29 mouse cellular contexts compared by ENCODE assay signal in the genomic region with DNA sequence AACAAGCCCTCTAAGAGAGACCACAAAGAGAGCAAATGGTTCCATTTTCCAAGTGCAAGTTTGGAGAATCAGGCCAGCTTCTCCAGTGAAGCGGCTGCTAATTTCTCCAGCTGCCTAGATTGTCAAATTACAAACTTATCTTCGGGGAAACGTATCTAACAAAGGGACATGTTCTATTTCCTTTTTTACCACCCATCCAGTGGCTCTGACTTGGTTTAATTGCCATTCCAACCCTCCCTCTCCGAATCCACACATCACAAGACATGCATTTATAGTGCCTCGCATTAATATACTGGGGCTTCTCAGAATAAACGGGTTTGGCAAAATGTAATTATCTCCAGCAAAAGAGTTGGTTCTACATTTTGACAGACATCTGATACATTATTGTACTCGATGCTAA.
DNase-seq lines count a peak whose midpoint lies in the region; ATAC-seq lines count a peak whose summit lies in the region.
"Had no signal": no experiment of that assay in that cellular context is flagged by ENCODE, and none has a peak within 500 bp of the region (broad histone marks: within the 10 kb centered on the region; RNA-seq: fewer than 3 reads in every experiment).

No protein-coding gene starts in this region.

- H3K9ac ChIP-seq in hindbrain, embryonic 12.5 days: no peak overlapping the region
- no peak overlapping the region for H3K9ac ChIP-seq in neural tube, embryonic 13.5 days
- no peak overlapping the region for H3K9ac ChIP-seq in neural tube, embryonic 15.5 days (replicated peaks)
- H3K9ac ChIP-seq in hindbrain, embryonic 15.5 days: no peak overlapping the region
- no peak overlapping the region for H3K9ac ChIP-seq in midbrain, embryonic 15.5 days
- H3K9ac ChIP-seq: embryonic facial prominence, embryonic 15.5 days; limb, embryonic 15.5 days; liver, embryonic 13.5 days; neural tube, embryonic 12.5 days had no signal

- H3K36me3 ChIP-seq in hindbrain, embryonic 12.5 days: no peaks in the 10 kb centered on the region
- no peaks in the 10 kb centered on the region for H3K36me3 ChIP-seq in hindbrain, embryonic 10.5 days
- H3K36me3 ChIP-seq in neural tube, embryonic 13.5 days: no peaks in the 10 kb centered on the region
- no peaks in the 10 kb centered on the region for H3K36me3 ChIP-seq in neural tube, embryonic 15.5 days
- H3K36me3 ChIP-seq in hindbrain, embryonic 15.5 days: no peaks in the 10 kb centered on the region
- H3K36me3 ChIP-seq in midbrain, embryonic 15.5 days (replicated peaks): no peaks in the 10 kb centered on the region
- H3K36me3 ChIP-seq: embryonic facial prominence, embryonic 10.5 days; embryonic facial prominence, embryonic 15.5 days; limb, embryonic 10.5 days; limb, embryonic 15.5 days; liver, embryonic 13.5 days; neural tube, embryonic 12.5 days had no signal

- no peak for ATAC-seq in hindbrain, embryonic 12.5 days (ENCODE audit: low FRiP score)
- no peak for ATAC-seq in neural tube, embryonic 13.5 days (ENCODE audit: low read depth)
- no peak for ATAC-seq in neural tube, embryonic 15.5 days (ENCODE audit: low FRiP score)
- ATAC-seq in hindbrain, embryonic 15.5 days (ENCODE audit: low FRiP score, low read depth): no peak
- ATAC-seq in midbrain, embryonic 15.5 days (replicated peaks): no peak
- no peak for ATAC-seq in megakaryocyte progenitor cell, adult 5-6 weeks (replicated peaks; ENCODE audit: poor library complexity)
- ATAC-seq: inflammation-experienced regulatory T-cells, adult 6 months had no signal

- WGBS in hindbrain, embryonic 12.5 days: 87% methylated on average over 7 of the region's 7 CpGs
- 89% methylated on average over 7 of the region's 7 CpGs for WGBS in hindbrain, embryonic 10.5 days
- WGBS in neural tube, embryonic 13.5 days: 60% methylated on average over 7 of the region's 7 CpGs
- 49% methylated on average over 7 of the region's 7 CpGs for WGBS in neural tube, embryonic 15.5 days
- WGBS in hindbrain, embryonic 15.5 days: 60% methylated on average over 7 of the region's 7 CpGs
- 61% methylated on average over 7 of the region's 7 CpGs for WGBS in midbrain, embryonic 15.5 days

- no peak overlapping the region for H3K4me3 ChIP-seq in hindbrain, embryonic 12.5 days
- no peak overlapping the region for H3K4me3 ChIP-seq in hindbrain, embryonic 10.5 days
- no peak overlapping the region for H3K4me3 ChIP-seq in neural tube, embryonic 13.5 days
- no peak overlapping the region for H3K4me3 ChIP-seq in neural tube, embryonic 15.5 days (replicated peaks)
- no peak overlapping the region for H3K4me3 ChIP-seq in hindbrain, embryonic 15.5 days
- no peak overlapping the region for H3K4me3 ChIP-seq in midbrain, embryonic 15.5 days
- H3K4me3 ChIP-seq: embryonic facial prominence, embryonic 10.5 days; embryonic facial prominence, embryonic 15.5 days; gastrocnemius, adult 2 months; limb, embryonic 10.5 days; limb, embryonic 15.5 days; liver, embryonic 13.5 days; neural tube, embryonic 12.5 days had no signal

- DNase-seq in hindbrain, embryonic 10.5 days (ENCODE audit: low spot score): no peak
- no peak for DNase-seq in thymus, postnatal 14 days
- DNase-seq: adrenal gland, postnatal 25 days; B cell, adult 2 months; cerebellum, adult 8-10 months; gastrocnemius, adult 2 months; gastrocnemius, postnatal 36 days; heart, adult 18-20 months; heart, postnatal 36 days; kidney, adult 11 months; kidney, postnatal 14 days; layer of hippocampus, adult 9-11 months; liver, embryonic 13.5 days; lung, adult 18-20 months; right cerebral cortex, adult 18-20 months had no signal

- H3K9me3 ChIP-seq in hindbrain, embryonic 12.5 days (replicated peaks): no peaks in the 10 kb centered on the region
- H3K9me3 ChIP-seq in hindbrain, embryonic 10.5 days: no peaks in the 10 kb centered on the region
- H3K9me3 ChIP-seq in neural tube, embryonic 13.5 days: no peaks in the 10 kb centered on the region
- H3K9me3 ChIP-seq in neural tube, embryonic 15.5 days (replicated peaks): no peaks in the 10 kb centered on the region
- H3K9me3 ChIP-seq in hindbrain, embryonic 15.5 days: no peaks in the 10 kb centered on the region
- H3K9me3 ChIP-seq in midbrain, embryonic 15.5 days: no peaks in the 10 kb centered on the region
- H3K9me3 ChIP-seq: embryonic facial prominence, embryonic 10.5 days; embryonic facial prominence, embryonic 15.5 days; limb, embryonic 10.5 days; limb, embryonic 15.5 days; liver, embryonic 13.5 days; neural tube, embryonic 12.5 days had no signal

- no peaks in the 10 kb centered on the region for H3K27me3 ChIP-seq in hindbrain, embryonic 12.5 days
- no peaks in the 10 kb centered on the region for H3K27me3 ChIP-seq in hindbrain, embryonic 10.5 days (ENCODE audit: insufficient read depth, poor library complexity, severe bottlenecking)
- no peaks in the 10 kb centered on the region for H3K27me3 ChIP-seq in neural tube, embryonic 13.5 days
- H3K27me3 ChIP-seq in neural tube, embryonic 15.5 days (replicated peaks): no peaks in the 10 kb centered on the region
- H3K27me3 ChIP-seq in hindbrain, embryonic 15.5 days: no peaks in the 10 kb centered on the region
- no peaks in the 10 kb centered on the region for H3K27me3 ChIP-seq in midbrain, embryonic 15.5 days (replicated peaks)
- H3K27me3 ChIP-seq: embryonic facial prominence, embryonic 15.5 days; limb, embryonic 15.5 days; liver, embryonic 13.5 days; neural tube, embryonic 12.5 days had no signal

- H3K27ac ChIP-seq in hindbrain, embryonic 12.5 days: 0 out of 2 replicates have a peak overlapping the region, but pooled peaks have one; percentile 67
- H3K27ac ChIP-seq in hindbrain, embryonic 10.5 days: no peak overlapping the region
- H3K27ac ChIP-seq in neural tube, embryonic 13.5 days (replicated peaks): peak overlapping the region; percentile 54; the same call in 1 of the 2 replicates
- H3K27ac ChIP-seq in neural tube, embryonic 15.5 days (replicated peaks): no peak overlapping the region
- peak overlapping the region; percentile 2; the same call in 1 of the 2 replicates for H3K27ac ChIP-seq in hindbrain, embryonic 15.5 days (replicated peaks)
- 0 out of 2 replicates have a peak overlapping the region, but pooled peaks have one; percentile 40 for H3K27ac ChIP-seq in midbrain, embryonic 15.5 days
- H3K27ac ChIP-seq: embryonic facial prominence, embryonic 10.5 days; embryonic facial prominence, embryonic 15.5 days; gastrocnemius, adult 2 months; limb, embryonic 10.5 days; limb, embryonic 15.5 days; liver, embryonic 13.5 days; macrophage; neural tube, embryonic 12.5 days had no signal

- peaks cover 28% of the 10 kb centered on the region for H3K4me1 ChIP-seq in hindbrain, embryonic 12.5 days
- H3K4me1 ChIP-seq in hindbrain, embryonic 10.5 days (replicated peaks): peaks cover 36% of the 10 kb centered on the region
- H3K4me1 ChIP-seq in neural tube, embryonic 13.5 days (replicated peaks): peaks cover 47% of the 10 kb centered on the region
- H3K4me1 ChIP-seq in neural tube, embryonic 15.5 days: peaks cover 38% of the 10 kb centered on the region
- H3K4me1 ChIP-seq in hindbrain, embryonic 15.5 days (replicated peaks): peaks cover 40% of the 10 kb centered on the region
- peaks cover 29% of the 10 kb centered on the region for H3K4me1 ChIP-seq in midbrain, embryonic 15.5 days
- H3K4me1 ChIP-seq: limb, embryonic 15.5 days had no signal

- H3K4me2 ChIP-seq in hindbrain, embryonic 12.5 days (replicated peaks): no peak overlapping the region
- H3K4me2 ChIP-seq in neural tube, embryonic 13.5 days: no peak overlapping the region
- no peak overlapping the region for H3K4me2 ChIP-seq in neural tube, embryonic 15.5 days
- no peak overlapping the region for H3K4me2 ChIP-seq in hindbrain, embryonic 15.5 days
- H3K4me2 ChIP-seq in midbrain, embryonic 15.5 days: no peak overlapping the region
- H3K4me2 ChIP-seq: embryonic facial prominence, embryonic 15.5 days; heart, embryonic 11.5 days; limb, embryonic 15.5 days; liver, embryonic 13.5 days; neural tube, embryonic 12.5 days had no signal

Comparison
In these comparisons a context has a peak if more than half of its experiments do, and no peak if none do; other contexts are left out.
1. H3K27ac ChIP-seq: peak in hindbrain, embryonic 12.5 days (single experiment), neural tube, embryonic 13.5 days (single experiment), hindbrain, embryonic 15.5 days (single experiment) and midbrain, embryonic 15.5 days (single experiment); none in hindbrain, embryonic 10.5 days (single experiment) and neural tube, embryonic 15.5 days (single experiment).